Mouse (Mus musculus) hindbrain, embryonic 12.5 days (tissue): Measurements from ENCODE around the gene Eif2ak3. TPM values are rescaled to one million over a fixed set of nuclear protein-coding genes. Genes with fewer than 3 reads are reported as not detected.
A peak's percentile ranks its signal among the peaks of the same experiment; 100 is the strongest.
"Not testable (repeated sequence)": the region's sequence is repeated elsewhere in the genome, so short reads cannot be mapped to it uniquely, and the experiment has no call there.

Experiments
- ATAC-seq: fragments of 200-750 bp; cut with Nextera tagmentation; 2 replicates; pipeline ENCODE4 v1.8.0; 2017; ENCODE audit warnings: moderate TSS enrichment; ENCODE audit not compliant: low FRiP score
- H3K27ac ChIP-seq: fragments of 300-500 bp; sonication (generic); 2 replicates; pipeline ENCODE4 v1.5.1; 2016; ENCODE audit warnings: mild to moderate bottlenecking
- H3K27me3 ChIP-seq: fragments of 300-500 bp; sonication (generic); 2 replicates; pipeline ENCODE4 v1.6.1; 2016; ENCODE audit warnings: mild to moderate bottlenecking
- H3K36me3 ChIP-seq: fragments of 300-500 bp; sonication (generic); 2 replicates; pipeline ENCODE4 v1.6.1; 2016; ENCODE audit warnings: mild to moderate bottlenecking
- H3K4me1 ChIP-seq: fragments of 300-500 bp; sonication (generic); 2 replicates; pipeline ENCODE4 v1.6.1; 2016
- H3K4me2 ChIP-seq: fragments of 300-500 bp; sonication (generic); replicated peaks from 2 replicates; pipeline ENCODE4 v1.6.1; 2016; ENCODE audit warnings: mild to moderate bottlenecking
- H3K4me3 ChIP-seq: fragments of 300-500 bp; sonication (generic); 2 replicates; pipeline ENCODE4 v1.5.1; 2016; ENCODE audit warnings: mild to moderate bottlenecking
- H3K9ac ChIP-seq: fragments of 300-500 bp; sonication (generic); 2 replicates; pipeline ENCODE4 v1.6.1; 2016; ENCODE audit warnings: mild to moderate bottlenecking, moderate library complexity
- H3K9me3 ChIP-seq: fragments of 300-500 bp; sonication (generic); replicated peaks from 2 replicates; pipeline ENCODE4 v1.6.1; 2016; ENCODE audit warnings: mild to moderate bottlenecking
- WGBS: fragments of 180-500 bp; shearing (Covaris S2); methylation state at CpG from one replicate; pipeline ENCODE4 v1.1.7; 2016; 5-methylcytosine and 5-hydroxymethylcytosine counted together
- polyA plus RNA-seq: library from polyadenylated mRNA; unstranded; fragments of >200 nt; fragmentation: Nextera tagmentation; extraction: Ambion mirVana; gene quantifications from 2 replicates; pipeline ENCODE4 v1.2.1, GENCODE M21; 2016

Eif2ak3 gene
- polyA plus RNA-seq, 1 experiment from 2014 or later: 16.1 TPM

- WGBS: 90% methylated on average over 4 of the region's 4 CpGs
- Histone ChIP-seq H3K9me3 (no peaks in the 10 kb centered on the region), H3K4me2 (no peak overlapping the region), H3K27ac (no peak overlapping the region), H3K4me1 (no peaks in the 10 kb centered on the region), H3K9ac (no peak overlapping the region), H3K4me3 (no peak overlapping the region), H3K36me3 (no peaks in the 10 kb centered on the region), H3K27me3 (no peaks in the 10 kb centered on the region)
- ATAC-seq: no peak
Observed at GRCm38 (mm10) chr6:70814629-70814950, 29.7 kb upstream of the Eif2ak3 start.

GRCm38 (mm10) chr6:70815471-70815870 is 28.8 kb upstream of the Eif2ak3 start:
- Histone ChIP-seq H3K9me3 (no peaks in the 10 kb centered on the region), H3K9ac (no peak overlapping the region), H3K36me3 (no peaks in the 10 kb centered on the region), H3K4me2 (no peak overlapping the region), H3K4me3 (no peak overlapping the region), H3K27me3 (no peaks in the 10 kb centered on the region), H3K27ac (no peak overlapping the region), H3K4me1 (no peaks in the 10 kb centered on the region)
- WGBS: 87% methylated on average over 8 of the region's 8 CpGs
- no peak for ATAC-seq

DNA sequence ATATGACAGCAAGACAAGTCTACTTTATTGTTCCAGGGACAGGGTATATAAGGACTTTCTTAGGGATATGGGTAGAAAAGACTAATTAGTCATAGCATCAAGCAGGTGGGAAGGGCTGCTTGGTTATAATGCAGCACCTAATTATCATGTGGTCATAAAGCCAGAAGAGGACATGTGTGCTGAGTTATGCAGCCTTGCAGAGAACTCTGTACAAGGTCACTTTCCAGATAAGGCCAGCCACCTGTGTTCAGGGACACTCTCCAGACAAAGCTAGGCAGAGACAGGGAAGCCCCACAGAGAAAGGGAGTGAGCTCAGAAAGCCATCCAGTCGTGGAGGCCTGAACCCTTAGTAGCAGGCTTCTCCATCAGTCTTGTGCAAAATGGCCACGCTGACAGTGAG is 22.7 kb upstream of the Eif2ak3 start:
- H3K27ac ChIP-seq: no peak overlapping the region
- no peaks in the 10 kb centered on the region for H3K36me3 ChIP-seq
- ATAC-seq: no peak
- H3K9me3 ChIP-seq: no peaks in the 10 kb centered on the region
- no peak overlapping the region for H3K9ac ChIP-seq
- peaks cover 8% of the 10 kb centered on the region for H3K4me1 ChIP-seq
- no peak overlapping the region for H3K4me3 ChIP-seq
- no peak overlapping the region for H3K4me2 ChIP-seq
- H3K27me3 ChIP-seq: no peaks in the 10 kb centered on the region
- 69% methylated on average over 2 of the region's 2 CpGs for WGBS

DNA sequence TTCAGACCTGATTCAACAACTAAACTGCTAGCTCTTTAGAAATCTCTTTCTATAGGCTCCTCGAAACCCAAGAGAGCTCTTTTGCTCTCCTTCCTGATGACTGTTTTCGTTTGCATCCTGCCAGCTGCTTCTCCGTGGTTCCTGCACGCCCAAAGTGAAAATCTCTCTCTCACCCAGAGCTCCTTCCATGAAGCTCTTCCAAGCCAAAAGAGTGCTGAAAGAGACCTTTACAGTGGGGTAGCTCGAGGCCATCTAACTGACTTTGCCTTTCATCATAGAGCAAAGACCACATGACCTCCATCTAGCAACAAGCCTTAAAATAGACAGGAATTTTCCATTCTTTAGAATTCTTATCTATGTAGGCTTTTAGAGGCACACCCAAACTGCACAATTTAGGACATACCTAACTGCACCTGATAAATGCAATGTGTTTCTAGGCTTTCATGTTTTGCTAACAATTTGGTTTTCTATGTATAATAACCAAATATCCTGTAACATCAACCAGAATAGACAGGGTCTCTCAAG is 21.9 kb upstream of the Eif2ak3 start:
- Histone ChIP-seq H3K36me3 (no peaks in the 10 kb centered on the region), H3K27me3 (no peaks in the 10 kb centered on the region), H3K4me1 (peaks cover 8% of the 10 kb centered on the region), H3K9me3 (no peaks in the 10 kb centered on the region), H3K4me2 (no peak overlapping the region), H3K4me3 (no peak overlapping the region), H3K9ac (no peak overlapping the region), H3K27ac (no peak overlapping the region)
- WGBS: 69% methylated on average over 5 of the region's 5 CpGs
- no peak for ATAC-seq

GRCm38 (mm10) chr6:70823277-70823676 is 21.0 kb upstream of the Eif2ak3 start:
- H3K4me1 ChIP-seq, H3K9ac ChIP-seq, ATAC-seq: not testable (repeated sequence)

GRCm38 (mm10) chr6:70824085-70824986 is 20.0 kb upstream of the Eif2ak3 start:
- peak; percentile 95 for ATAC-seq

More at GRCm38 (mm10) chr6:70823277-70823676, 21.0 kb upstream of the Eif2ak3 start:
- H3K36me3 ChIP-seq, H3K4me2 ChIP-seq, H3K27ac ChIP-seq, H3K27me3 ChIP-seq, H3K9me3 ChIP-seq, H3K4me3 ChIP-seq: not testable (repeated sequence)
- WGBS: 76% methylated on average over 4 of the region's 4 CpGs

GRCm38 (mm10) chr6:70824987-70825337 is 19.4 kb upstream of the Eif2ak3 start:
- Histone ChIP-seq H3K27ac (peak overlapping the region; percentile 55; the same call in 1 of the 2 replicates), H3K27me3 (no peaks in the 10 kb centered on the region), H3K9me3 (no peaks in the 10 kb centered on the region), H3K36me3 (no peaks in the 10 kb centered on the region), H3K4me2 (peak overlapping the region; percentile 78), H3K9ac (no peak overlapping the region; the same call in 1 of the 2 replicates), H3K4me1 (peaks cover 8% of the 10 kb centered on the region), H3K4me3 (peak overlapping the region; percentile 45)
- ATAC-seq: peak; percentile 11; the same call in 1 of the 2 replicates
- 49% methylated on average over 4 of the region's 4 CpGs for WGBS

More at GRCm38 (mm10) chr6:70824085-70824986, 20.0 kb upstream of the Eif2ak3 start:
- H3K9me3 ChIP-seq: no peaks in the 10 kb centered on the region
- H3K27ac ChIP-seq: peak overlapping the region; percentile 55
- 10% methylated on average over 23 of the region's 23 CpGs for WGBS
- no peaks in the 10 kb centered on the region for H3K36me3 ChIP-seq
- H3K4me2 ChIP-seq: peak overlapping the region; percentile 78
- peaks cover 8% of the 10 kb centered on the region for H3K4me1 ChIP-seq
- peak overlapping the region; percentile 45 for H3K4me3 ChIP-seq
- no peaks in the 10 kb centered on the region for H3K27me3 ChIP-seq
- peak overlapping the region; percentile 54 for H3K9ac ChIP-seq

- 47% methylated on average over 2 of the region's 2 CpGs for WGBS
- Histone ChIP-seq H3K4me3 (no peak overlapping the region), H3K36me3 (no peaks in the 10 kb centered on the region), H3K27me3 (no peaks in the 10 kb centered on the region), H3K9ac (no peak overlapping the region), H3K4me1 (peaks cover 3% of the 10 kb centered on the region; the same call in 1 of the 2 replicates), H3K9me3 (no peaks in the 10 kb centered on the region), H3K27ac (no peak overlapping the region), H3K4me2 (no peak overlapping the region)
- ATAC-seq: no peak
Observed at GRCm38 (mm10) chr6:70829451-70829850, 14.9 kb upstream of the Eif2ak3 start.

DNA sequence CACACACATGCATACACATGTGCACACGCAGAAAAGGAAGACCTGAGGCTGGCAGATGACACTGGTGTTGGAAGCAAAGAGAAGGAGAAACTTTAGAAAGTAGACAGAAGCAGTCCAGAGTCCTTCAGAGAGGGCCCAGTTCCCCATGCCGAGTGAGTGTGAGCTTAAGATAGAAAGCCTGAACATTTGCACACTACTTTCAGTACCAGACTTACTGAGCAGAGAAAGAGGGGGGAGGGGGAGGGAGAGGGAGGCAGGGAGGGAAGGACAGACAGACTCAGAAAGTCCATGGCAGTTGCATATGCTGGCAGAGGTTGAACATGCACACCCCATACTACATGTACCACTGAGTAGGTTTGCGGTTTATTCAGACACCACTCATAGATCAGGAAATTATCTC is 13.8 kb upstream of the Eif2ak3 start:
- no peaks in the 10 kb centered on the region for H3K27me3 ChIP-seq
- no peak overlapping the region for H3K4me2 ChIP-seq
- no peaks in the 10 kb centered on the region for H3K9me3 ChIP-seq
- no peak overlapping the region for H3K27ac ChIP-seq
- H3K36me3 ChIP-seq: no peaks in the 10 kb centered on the region
- WGBS: 79% methylated on average over 3 of the region's 3 CpGs
- H3K4me1 ChIP-seq: no peaks in the 10 kb centered on the region
- no peak overlapping the region for H3K9ac ChIP-seq
- no peak overlapping the region for H3K4me3 ChIP-seq
- no peak for ATAC-seq

- no peak overlapping the region for H3K9ac ChIP-seq
- no peaks in the 10 kb centered on the region for H3K36me3 ChIP-seq
- WGBS: 79% methylated on average over 10 of the region's 10 CpGs
- no peak for ATAC-seq
- no peaks in the 10 kb centered on the region for H3K27me3 ChIP-seq
- no peak overlapping the region for H3K4me2 ChIP-seq
- no peaks in the 10 kb centered on the region for H3K4me1 ChIP-seq
- no peak overlapping the region for H3K4me3 ChIP-seq
- no peak overlapping the region for H3K27ac ChIP-seq
- H3K9me3 ChIP-seq: no peaks in the 10 kb centered on the region
Observed at GRCm38 (mm10) chr6:70831179-70831839, 13.0 kb upstream of the Eif2ak3 start.

DNA sequence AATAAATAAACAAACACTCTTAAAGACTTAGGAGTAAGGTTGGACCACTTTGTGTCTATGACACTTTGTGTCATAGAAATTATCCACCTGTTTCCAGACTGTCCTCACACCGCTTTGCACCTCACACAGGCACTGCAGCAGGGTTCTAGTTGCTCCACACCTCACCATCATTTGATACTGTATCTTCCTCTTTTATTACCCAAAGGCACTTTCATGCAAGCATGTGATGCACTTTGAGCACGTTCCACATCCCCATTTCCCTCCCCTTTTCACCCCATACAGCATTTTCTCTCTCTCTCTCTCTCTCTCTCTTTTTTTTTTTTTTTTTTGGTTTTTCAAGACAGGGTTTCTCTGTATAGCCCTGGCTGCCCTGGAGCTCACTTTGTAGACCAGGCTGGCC is 7.0 kb upstream of the Eif2ak3 start:
- no peak overlapping the region for H3K4me3 ChIP-seq
- no peaks in the 10 kb centered on the region for H3K36me3 ChIP-seq
- H3K9ac ChIP-seq: no peak overlapping the region
- ATAC-seq: no peak
- H3K4me2 ChIP-seq: no peak overlapping the region
- no peaks in the 10 kb centered on the region for H3K9me3 ChIP-seq
- WGBS: 83% methylated on average over 2 of the region's 2 CpGs
- H3K4me1 ChIP-seq: no peaks in the 10 kb centered on the region
- no peaks in the 10 kb centered on the region for H3K27me3 ChIP-seq
- no peak overlapping the region for H3K27ac ChIP-seq

- no peaks in the 10 kb centered on the region for H3K36me3 ChIP-seq
- H3K9me3 ChIP-seq: no peaks in the 10 kb centered on the region
- H3K27me3 ChIP-seq: no peaks in the 10 kb centered on the region
- no peak overlapping the region for H3K4me2 ChIP-seq
- ATAC-seq: no peak
- H3K4me3 ChIP-seq: no peak overlapping the region
- no peak overlapping the region for H3K9ac ChIP-seq
- no peak overlapping the region for H3K27ac ChIP-seq
- peaks cover 7% of the 10 kb centered on the region for H3K4me1 ChIP-seq
- WGBS: 61% methylated on average over 3 of the region's 3 CpGs
Observed at GRCm38 (mm10) chr6:70838532-70838931, 5.8 kb upstream of the Eif2ak3 start.
